Mouse (Mus musculus): ENCODE measurements around the gene Klf7.

DNA sequence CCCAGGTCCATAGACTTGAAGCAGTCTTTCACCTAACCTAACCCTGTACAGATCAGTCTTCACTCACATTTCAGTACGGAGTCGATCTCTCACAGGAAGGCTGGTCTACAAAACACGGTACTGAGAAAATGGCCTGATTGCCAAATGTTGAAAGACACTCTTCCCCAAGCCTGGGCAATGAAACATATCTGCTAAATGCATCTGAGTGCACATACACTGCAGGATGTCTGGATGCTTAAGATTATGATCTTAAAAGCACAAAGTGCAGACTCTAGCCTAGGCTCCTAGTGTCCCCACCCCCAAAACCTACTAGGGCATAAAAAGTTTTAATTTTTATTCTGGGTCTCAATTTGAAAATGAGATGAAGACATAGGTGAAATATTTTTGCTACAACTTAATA is 37.4 kb downstream of the Klf7 start:
- TF ChIP-seq CTCF (IDR thresholded peaks at IDR 0.05; ENCODE audit: borderline replicate concordance, insufficient read depth, low read depth, low read length) (no peak), POLR2A (IDR thresholded peaks at IDR 0.05; ENCODE audit: borderline replicate concordance, insufficient read depth, low read length) (no peak)

Measured in cerebellum, adult 2 months (tissue).